Mouse (Mus musculus) liver, embryonic 18 days (tissue): Measurements from ENCODE around the gene Riox1. TPM values are rescaled to one million over a fixed set of nuclear protein-coding genes. Genes with fewer than 3 reads are reported as not detected.

Source experiments
- polyA plus RNA-seq: library from polyadenylated mRNA; depleted of rRNA; stranded (reverse); fragments of >200 nt; gene quantifications from 2 replicates; pipeline ENCODE4 v1.2.3, GENCODE M21; 2012; rRNA removed

Gene Riox1
- 6.2 and 6.8 TPM in 2 replicates for polyA plus RNA-seq

GRCm38 (mm10) chr12:83950493-83950839 lies at the start of gene Riox1:
Riox1 (plus strand) TSS chr12:83950608.

GRCm38 (mm10) chr12:83921535-83922381 lies 28.6 kb upstream of the Riox1 start, which contains the start of gene Numb:
Numb (minus strand) TSS chr12:83921934.

GRCm38 (mm10) chr12:83984752-83985151 lies 34.3 kb downstream of the Riox1 start, which contains the start of gene Heatr4:
Heatr4 (minus strand) TSS chr12:83984852.

GRCm38 (mm10) chr12:83987583-83988441 lies 37.4 kb downstream of the Riox1 start, which contains the start of gene Acot2:
Acot2 (plus strand) TSS chr12:83987861.

Other genes with a start within 250 kb of the Riox1 start
- gene Papln, start 187.0 kb upstream of the Riox1 start, polyA plus RNA-seq = 3.3 and 3.9 TPM in 2 replicates
- 19.6 and 24.3 TPM in 2 replicates for gene Numb, start 28.7 kb upstream of the Riox1 start, polyA plus RNA-seq
- gene Heatr4, start 34.2 kb downstream of the Riox1 start, polyA plus RNA-seq = not detected in 2 replicates
- gene Acot2, start 37.3 kb downstream of the Riox1 start, polyA plus RNA-seq = 5.8 and 7.9 TPM in 2 replicates
- 57.6 and 64.3 TPM in 2 replicates for gene Acot1, start 58.9 kb downstream of the Riox1 start, polyA plus RNA-seq
- 12.7 and 12.8 TPM in 2 replicates for gene Acot4, start 87.8 kb downstream of the Riox1 start, polyA plus RNA-seq
- not detected in 2 replicates for gene Gm49366, start 88.3 kb downstream of the Riox1 start, polyA plus RNA-seq
- gene Acot3, start 101.5 kb downstream of the Riox1 start, polyA plus RNA-seq = 13.1 and 14.9 TPM in 2 replicates
- gene Acot5, start 118.7 kb downstream of the Riox1 start, polyA plus RNA-seq = 2.7 and 3.1 TPM in 2 replicates
- 8.9 and 11.1 TPM in 2 replicates for gene Acot6, start 150.0 kb downstream of the Riox1 start, polyA plus RNA-seq
- 1.0 and 1.4 TPM in 2 replicates for gene Dnal1, start 163.8 kb downstream of the Riox1 start, polyA plus RNA-seq
- 0.08 and 0.10 TPM in 2 replicates for gene Pnma1, start 197.9 kb downstream of the Riox1 start, polyA plus RNA-seq